Mouse (Mus musculus) limb, embryonic 14.5 days (tissue): ENCODE data around the gene Syt6. TPM values are rescaled to one million over a fixed set of nuclear protein-coding genes. Genes with fewer than 3 reads are reported as not detected.

Experiments used
- ATAC-seq: fragments of 200-750 bp; cut with Nextera tagmentation; 2 replicates; pipeline ENCODE4 v1.8.0; 2017; ENCODE audit warnings: low read depth, moderate number of reproducible peaks, moderate TSS enrichment; ENCODE audit not compliant: low FRiP score
- DNase-seq: peaks from one replicate; pipeline ENCODE4 v3.0.0-alpha.2; 2015; ENCODE audit warnings: low spot score
- H3K27ac ChIP-seq: fragments of 300-500 bp; sonication (generic); replicated peaks from 2 replicates; pipeline ENCODE4 v1.5.1; 2014; ENCODE audit warnings: low read depth, mild to moderate bottlenecking, low read length, moderate library complexity, mixed read lengths
- H3K27me3 ChIP-seq: fragments of 300-500 bp; sonication (generic); 2 replicates; pipeline ENCODE4 v1.6.1; 2014; ENCODE audit warnings: low read length, mixed read lengths; ENCODE audit not compliant: control insufficient read depth, insufficient read depth
- H3K36me3 ChIP-seq: fragments of 300-500 bp; sonication (generic); 2 replicates; pipeline ENCODE4 v1.6.1; 2014; ENCODE audit warnings: mild to moderate bottlenecking, low read length, moderate library complexity, mixed read lengths; ENCODE audit not compliant: control insufficient read depth, insufficient read depth
- H3K4me1 ChIP-seq: fragments of 300-500 bp; sonication (generic); 2 replicates; pipeline ENCODE4 v1.6.1; 2014; ENCODE audit warnings: antibody characterized with exemption, low read length, mixed read lengths; ENCODE audit not compliant: control insufficient read depth, insufficient read depth
- H3K4me2 ChIP-seq: fragments of 300-500 bp; sonication (generic); replicated peaks from 2 replicates; pipeline ENCODE4 v1.6.1; 2014; ENCODE audit warnings: low read depth, mild to moderate bottlenecking, low read length, moderate library complexity; ENCODE audit not compliant: severe bottlenecking
- H3K4me3 ChIP-seq: fragments of 300-500 bp; sonication (generic); replicated peaks from 2 replicates; pipeline ENCODE4 v1.5.1; 2014; ENCODE audit warnings: low read length
- H3K9ac ChIP-seq: fragments of 300-500 bp; sonication (generic); 2 replicates; pipeline ENCODE4 v1.6.1; 2014; ENCODE audit warnings: mild to moderate bottlenecking, low read depth, low read length, moderate library complexity; ENCODE audit not compliant: severe bottlenecking
- H3K9me3 ChIP-seq: fragments of 300-500 bp; sonication (generic); 2 replicates; pipeline ENCODE4 v1.6.1; 2016; ENCODE audit warnings: low read length; ENCODE audit not compliant: control insufficient read depth
- POLR2A ChIP-seq: fragments of 200-500 bp; IDR thresholded peaks from 2 replicates; pipeline ENCODE4 v1.8.0; 2012; ENCODE audit warnings: inconsistent platforms, mild to moderate bottlenecking, moderate library complexity, borderline replicate concordance; ENCODE audit not compliant: insufficient read depth, insufficient read length; ENCODE audit errors: extremely low read depth
- WGBS: fragments of 180-500 bp; shearing (Covaris S2); extraction: QIAGEN DNeasy Blood & Tissue Kit; methylation state at CpG from one replicate; pipeline ENCODE4 v1.1.7; 2014; 5-methylcytosine and 5-hydroxymethylcytosine counted together
- polyA plus RNA-seq, 2 experiments: library from polyadenylated mRNA; depleted of rRNA in 1 of 2; stranded (reverse) in 1 of 2; unstranded in 1 of 2; fragments of >200 nt; fragmentation: Nextera tagmentation in 1 of 2; extraction: Ambion mirVana in 1 of 2; gene quantifications; 2 replicates each; pipeline versions ENCODE4 v1.2.1 to v1.2.3; 2012 to 2014

Gene Syt6
- polyA plus RNA-seq, 2 experiments, result 0.37 to 0.44 TPM

DNA sequence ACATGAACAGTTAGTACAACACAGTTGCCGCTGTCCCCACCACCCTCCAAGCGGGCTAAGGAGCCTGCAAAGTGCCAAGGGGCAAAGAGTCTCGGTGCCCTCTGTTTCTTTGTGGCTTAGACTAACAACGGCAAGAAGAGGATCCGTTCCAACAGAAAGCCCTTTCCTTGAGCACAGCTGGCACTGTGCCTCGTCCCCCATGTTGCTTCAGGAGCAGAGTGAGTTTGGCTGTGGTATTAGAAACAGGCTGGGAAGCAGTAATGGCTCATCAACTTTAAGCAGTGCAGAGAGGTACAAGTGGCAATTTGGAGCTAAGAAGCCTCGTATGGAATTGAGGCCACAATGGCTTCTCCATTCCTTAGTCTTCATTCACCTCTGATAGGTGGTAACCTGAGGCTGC lies 35.9 kb upstream of the Syt6 start:
- Histone ChIP-seq H3K9ac (no peak overlapping the region), H3K4me1 (no peaks in the 10 kb centered on the region), H3K36me3 (no peaks in the 10 kb centered on the region), H3K9me3 (no peaks in the 10 kb centered on the region), H3K27ac (no peak overlapping the region), H3K4me3 (no peak overlapping the region), H3K27me3 (no peaks in the 10 kb centered on the region), H3K4me2 (no peak overlapping the region)
- no peak for TF ChIP-seq POLR2A
- no peak for ATAC-seq
- DNase-seq, result peak; percentile 26
- 37% methylated on average over 7 of the region's 7 CpGs for WGBS

DNA sequence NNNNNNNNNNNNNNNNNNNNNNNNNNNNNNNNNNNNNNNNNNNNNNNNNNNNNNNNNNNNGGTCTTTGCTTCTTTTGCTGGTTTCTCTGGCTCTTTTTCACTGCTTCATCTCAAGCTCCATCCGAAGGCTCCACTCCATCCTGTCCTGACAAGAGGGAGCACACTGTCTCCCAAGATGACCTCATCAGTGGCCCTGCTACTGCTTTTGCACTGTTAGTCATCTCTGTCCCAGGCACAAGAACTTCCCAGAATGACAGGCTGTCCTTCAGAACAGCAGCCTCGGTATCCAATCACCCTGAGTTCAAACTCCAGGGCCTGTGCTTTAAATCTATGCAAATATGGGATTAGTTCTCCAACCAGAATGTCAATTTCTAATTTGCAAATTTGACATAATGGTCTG lies 28.9 kb upstream of the Syt6 start:
- no peaks in the 10 kb centered on the region for H3K36me3 ChIP-seq
- DNase-seq, result no peak
- no peaks in the 10 kb centered on the region for H3K4me1 ChIP-seq
- no peak for ATAC-seq
- no peak overlapping the region for H3K4me3 ChIP-seq
- no peak for TF ChIP-seq POLR2A
- no peaks in the 10 kb centered on the region for H3K9me3 ChIP-seq
- no peak overlapping the region for H3K9ac ChIP-seq
- no peaks in the 10 kb centered on the region for H3K27me3 ChIP-seq
- no peak overlapping the region for H3K27ac ChIP-seq
- H3K4me2 ChIP-seq, result no peak overlapping the region
- 54% methylated on average over 2 of the region's 2 CpGs for WGBS

DNA sequence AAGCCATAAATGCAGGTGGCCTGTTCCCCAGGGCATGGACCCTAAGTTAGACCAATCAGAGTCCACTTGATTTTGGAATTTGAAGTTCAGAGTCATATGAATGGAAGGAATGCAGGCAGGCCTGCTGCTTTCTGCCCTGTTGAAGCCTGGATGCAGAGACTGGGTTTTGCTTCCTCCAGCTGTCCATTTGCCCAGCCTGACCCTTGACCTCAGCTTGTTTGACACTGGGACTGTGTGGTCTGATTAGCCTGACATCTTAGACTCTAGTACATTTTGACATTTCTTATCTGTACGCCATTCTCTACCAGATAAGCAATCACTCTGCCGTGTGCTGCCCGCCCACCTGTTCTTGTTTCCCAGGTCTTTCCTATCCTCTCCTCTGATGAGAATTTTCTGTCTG lies 28.4 kb upstream of the Syt6 start:
- TF ChIP-seq POLR2A, result no peak
- 82% methylated on average over 3 of the region's 3 CpGs for WGBS
- no peak for ATAC-seq
- DNase-seq, result no peak
- Histone ChIP-seq H3K4me3 (no peak overlapping the region), H3K9me3 (no peaks in the 10 kb centered on the region), H3K9ac (no peak overlapping the region), H3K27me3 (no peaks in the 10 kb centered on the region), H3K36me3 (no peaks in the 10 kb centered on the region), H3K27ac (no peak overlapping the region), H3K4me2 (no peak overlapping the region), H3K4me1 (no peaks in the 10 kb centered on the region)

DNA sequence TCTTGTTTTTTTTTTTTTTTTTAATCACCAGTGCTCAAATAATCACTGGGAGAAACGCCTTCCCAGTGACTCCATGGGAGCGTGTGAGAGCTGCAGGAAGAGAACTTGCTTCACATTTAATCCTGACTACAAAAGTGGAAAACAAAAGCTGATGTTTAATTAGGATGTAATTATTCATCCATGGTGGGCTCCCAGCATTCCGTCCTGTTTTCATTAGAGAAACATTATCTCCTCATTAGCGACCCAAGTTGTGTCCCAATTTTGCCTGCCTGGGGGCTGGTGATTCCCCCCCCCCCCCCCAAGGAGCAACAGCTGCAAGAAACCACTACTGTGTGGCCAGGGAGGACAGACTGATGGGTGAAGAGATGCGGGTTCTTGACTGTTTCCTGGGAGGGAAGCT lies 24.8 kb upstream of the Syt6 start:
- no peak for DNase-seq

DNA sequence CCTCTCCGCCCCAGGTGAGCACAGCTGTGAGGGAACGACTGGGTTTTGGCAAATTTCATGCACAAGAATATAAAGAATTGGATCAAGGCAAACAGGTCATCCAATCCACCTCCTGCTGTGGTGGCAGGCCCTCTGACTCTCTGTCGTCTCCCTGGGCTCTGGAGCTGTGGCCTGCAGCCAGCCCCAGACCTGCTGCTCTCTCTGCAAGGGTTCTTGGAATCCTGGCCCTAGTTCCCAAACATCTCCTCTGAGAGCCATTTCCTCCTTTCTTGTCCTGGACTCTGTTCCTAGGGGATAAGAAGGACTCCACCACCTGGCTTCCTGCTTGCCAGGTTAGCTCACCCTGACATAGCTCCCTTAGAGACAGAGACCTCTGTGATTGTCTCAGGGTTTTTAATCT lies 7.8 kb upstream of the Syt6 start:
- no peak overlapping the region for H3K27ac ChIP-seq
- no peak overlapping the region for H3K4me3 ChIP-seq
- H3K4me2 ChIP-seq, result no peak overlapping the region
- no peaks in the 10 kb centered on the region for H3K9me3 ChIP-seq
- H3K36me3 ChIP-seq, result no peaks in the 10 kb centered on the region
- DNase-seq, result no peak
- no peaks in the 10 kb centered on the region for H3K4me1 ChIP-seq
- 59% methylated on average over 3 of the region's 3 CpGs for WGBS
- H3K9ac ChIP-seq, result no peak overlapping the region
- TF ChIP-seq POLR2A, result no peak
- no peak for ATAC-seq
- H3K27me3 ChIP-seq, result peaks cover 8% of the 10 kb centered on the region

More for the DNA sequence above, 24.8 kb upstream of the Syt6 start:
- Histone ChIP-seq H3K9ac (no peak overlapping the region), H3K27ac (no peak overlapping the region), H3K36me3 (no peaks in the 10 kb centered on the region), H3K4me2 (no peak overlapping the region), H3K27me3 (no peaks in the 10 kb centered on the region), H3K9me3 (no peaks in the 10 kb centered on the region), H3K4me3 (no peak overlapping the region), H3K4me1 (no peaks in the 10 kb centered on the region)
- 47% methylated on average over 5 of the region's 5 CpGs for WGBS
- TF ChIP-seq POLR2A, result no peak
- no peak for ATAC-seq

DNA sequence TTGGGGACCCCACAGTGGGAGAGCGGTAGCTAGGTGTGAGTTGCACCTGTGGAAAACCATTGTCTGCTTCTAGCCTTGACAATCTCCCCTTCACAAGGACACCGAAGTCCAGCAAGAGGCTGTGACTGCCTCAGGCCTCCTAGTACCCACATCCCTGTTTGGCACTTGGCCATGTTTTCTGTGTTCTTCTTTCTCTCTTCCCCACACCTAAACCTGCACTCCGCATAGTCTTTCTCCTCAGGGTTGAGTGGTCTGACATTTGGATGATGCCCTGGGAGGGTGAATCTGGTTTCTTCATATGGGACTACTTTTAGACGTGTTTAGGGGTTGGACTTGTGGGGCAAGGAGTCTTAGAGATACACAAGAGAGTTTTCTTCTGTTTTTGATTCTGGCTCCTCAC lies 2.5 kb upstream of the Syt6 start:
- TF ChIP-seq POLR2A, result no peak
- Histone ChIP-seq H3K4me3 (no peak overlapping the region), H3K36me3 (no peaks in the 10 kb centered on the region), H3K4me1 (peaks cover 13% of the 10 kb centered on the region), H3K27me3 (peaks cover 61% of the 10 kb centered on the region), H3K9ac (no peak overlapping the region), H3K27ac (no peak overlapping the region), H3K4me2 (no peak overlapping the region), H3K9me3 (no peaks in the 10 kb centered on the region)
- WGBS, result 68% methylated on average over 4 of the region's 4 CpGs
- ATAC-seq, result no peak
- DNase-seq, result no peak
